Mouse (Mus musculus) myocyte (in vitro differentiated cells): ENCODE measurements around the gene Fancd2.

Experiments used
- CEBPB ChIP-seq: IDR thresholded peaks from 2 replicates; pipeline ENCODE4 v1.6.1; 2011; ENCODE audit warnings: mild to moderate bottlenecking, moderate library complexity; ENCODE audit not compliant: poor library complexity, insufficient read depth, severe bottlenecking
- E2F4 ChIP-seq: IDR thresholded peaks from one replicate; pipeline ENCODE4 v1.6.1; 2011; ENCODE audit warnings: mild to moderate bottlenecking, control low read depth, moderate library complexity; ENCODE audit not compliant: insufficient read depth
- MAX ChIP-seq: IDR thresholded peaks from one replicate; pipeline ENCODE4 v1.6.1; 2011; ENCODE audit warnings: low read depth, mild to moderate bottlenecking, control low read depth
- MYOD1 ChIP-seq, 3 experiments: IDR thresholded peaks; one replicate each; pipeline ENCODE4 v1.6.1; 2011; ENCODE audit warnings: control low read depth in 2 of 3, low read depth in 2 of 3, mild to moderate bottlenecking in 2 of 3, moderate library complexity in 1 of 3; ENCODE audit not compliant: insufficient read length in 2 of 3, control insufficient read depth in 1 of 3
- MYOG ChIP-seq, 3 experiments: IDR thresholded peaks; one replicate each; pipeline ENCODE4 v1.6.1; 2011; ENCODE audit warnings: control low read depth in 2 of 3, low read depth in 2 of 3, mild to moderate bottlenecking in 2 of 3; ENCODE audit not compliant: insufficient read length in 2 of 3, control insufficient read depth in 1 of 3, insufficient read depth in 1 of 3
- POLR2A ChIP-seq: IDR thresholded peaks from one replicate; pipeline ENCODE4 v1.6.1; 2011; ENCODE audit warnings: low read depth, mild to moderate bottlenecking, control low read depth, moderate library complexity; ENCODE audit not compliant: insufficient read length
- POLR2AphosphoS2 ChIP-seq: IDR thresholded peaks from one replicate; pipeline ENCODE4 v1.6.1; 2011; ENCODE audit warnings: low read depth, control low read depth; ENCODE audit not compliant: insufficient read length
- REST ChIP-seq: IDR thresholded peaks from one replicate; pipeline ENCODE4 v1.6.1; 2011; ENCODE audit warnings: mild to moderate bottlenecking, control low read depth, moderate library complexity; ENCODE audit not compliant: insufficient read depth, insufficient read length
- TCF12 ChIP-seq: IDR thresholded peaks from one replicate; pipeline ENCODE4 v1.6.1; 2011; ENCODE audit warnings: mild to moderate bottlenecking, control low read depth; ENCODE audit not compliant: poor library complexity, insufficient read depth, severe bottlenecking
- USF1 ChIP-seq: IDR thresholded peaks from one replicate; pipeline ENCODE4 v1.6.1; 2011; ENCODE audit warnings: low read depth, mild to moderate bottlenecking, control low read depth, moderate library complexity

- no peak for TF ChIP-seq POLR2A
- peak; percentile 80 for TF ChIP-seq TCF12
- no peak for TF ChIP-seq MAX
- TF ChIP-seq MYOG (IDR thresholded peaks at IDR 0.05; ENCODE audit: control insufficient read depth in 1 of 3, insufficient read depth in 1 of 3, insufficient read length in 2 of 3, low read depth in 2 of 3): peak; percentile 25 to 89 (median 58)
- TF ChIP-seq USF1: no peak
- TF ChIP-seq CEBPB: peak; percentile 94
- TF ChIP-seq REST: no peak
- TF ChIP-seq E2F4: no peak
- peak; percentile 22 to 89 (median 89) for TF ChIP-seq MYOD1 (IDR thresholded peaks at IDR 0.05; ENCODE audit: control insufficient read depth in 1 of 3, insufficient read length in 2 of 3, low read depth in 2 of 3)
- no peak for TF ChIP-seq POLR2AphosphoS2
These were observed 44.3 kb upstream of the Fancd2 start for GRCm38 (mm10) chr6:113487125-113487576.
